Mouse (Mus musculus) liver, postnatal 0 days (tissue): ENCODE measurements around the gene Cfap52.

ENCODE experiments used
- CTCF ChIP-seq: sonication (generic); IDR thresholded peaks from 2 replicates; pipeline ENCODE4 v1.5.1; 2016; ENCODE audit warnings: antibody characterized with exemption, low read depth
- EP300 ChIP-seq: IDR thresholded peaks from 2 replicates; pipeline ENCODE4 v1.6.1; 2016; ENCODE audit warnings: antibody characterized with exemption, low read depth, mild to moderate bottlenecking

DNA sequence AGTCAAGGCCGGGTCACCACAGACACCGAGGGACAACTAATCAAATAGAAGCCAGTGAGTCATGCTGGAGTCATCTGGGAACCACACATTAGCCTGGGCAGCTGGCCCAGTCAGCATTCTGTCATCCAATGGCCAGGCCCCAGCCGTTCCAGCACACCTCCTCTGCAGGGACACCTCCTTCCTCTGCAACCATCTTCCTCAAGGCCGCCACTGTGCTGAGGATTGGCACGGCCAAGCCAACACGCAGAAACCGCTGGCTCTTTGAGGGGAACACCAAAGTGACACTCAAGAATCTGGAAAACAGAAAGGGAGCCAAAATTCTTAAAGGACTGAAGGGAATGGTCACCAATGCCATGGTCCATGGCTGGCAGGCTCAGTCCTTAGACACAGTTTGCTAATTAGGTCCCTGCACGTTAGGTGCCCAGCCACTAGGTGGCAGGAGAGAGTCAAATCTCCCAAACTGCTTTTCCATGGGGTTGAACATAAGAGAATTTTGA lies 68.3 kb downstream of the Cfap52 start:
- TF ChIP-seq CTCF (peak; percentile 83), EP300 (no peak)
